Mouse (Mus musculus): Measurements from ENCODE around the gene Syngr2. TPM values are rescaled to one million over a fixed set of nuclear protein-coding genes. Genes with fewer than 3 reads are reported as not detected.
A peak's percentile ranks its signal among the peaks of the same experiment; 100 is the strongest.
"Not testable (repeated sequence)": the region's sequence is repeated elsewhere in the genome, so short reads cannot be mapped to it uniquely, and the experiment has no call there.

The Syngr2 gene
- polyA plus RNA-seq, 1 experiment from 2014 or later, result 13.7 TPM

DNA sequence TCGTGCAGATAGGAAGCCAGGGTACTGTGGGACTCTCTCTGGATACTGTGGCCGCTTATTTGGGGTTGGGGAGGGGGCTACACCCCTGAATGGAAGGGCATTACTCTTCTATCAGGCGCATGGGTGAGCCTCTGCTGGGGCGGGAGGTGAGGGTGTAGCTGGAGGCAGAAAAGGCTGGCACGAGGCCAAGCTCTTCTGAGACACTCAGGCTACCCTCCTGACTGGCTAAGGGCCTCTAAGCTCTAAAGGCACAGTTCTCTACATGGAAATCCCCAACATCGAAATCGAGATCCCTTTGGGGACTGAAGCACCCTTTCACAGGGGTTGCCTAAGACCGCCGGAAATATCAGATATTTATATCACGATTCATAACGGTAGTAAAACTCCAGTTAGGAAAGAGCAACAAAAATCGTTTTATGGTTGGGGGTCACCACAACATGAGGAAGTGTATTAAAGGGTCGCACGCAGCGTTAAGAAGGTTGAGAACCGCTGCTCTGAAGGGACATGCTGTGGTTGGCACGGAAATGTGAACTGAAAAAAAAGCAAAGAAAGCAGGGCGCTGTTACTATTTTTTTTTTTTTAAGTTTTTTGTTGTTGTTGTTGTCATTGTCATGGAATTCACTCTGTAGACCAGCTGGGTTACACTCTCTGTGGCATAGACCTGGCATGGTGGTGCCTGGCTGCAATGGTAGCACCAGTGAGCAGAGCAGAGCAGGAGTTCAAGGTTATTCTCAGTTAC lies 18.9 kb downstream of the Syngr2 start:
- Histone ChIP-seq H3K27me3 (replicated peaks) (no peaks in the 10 kb centered on the region), H3K4me1 (peaks cover 64% of the 10 kb centered on the region), H3K4me3 (replicated peaks) (no peak overlapping the region), H3K4me2 (no peak overlapping the region), H3K27ac (replicated peaks) (peak overlapping the region; percentile 64), H3K9ac (replicated peaks) (no peak overlapping the region), H3K9me3 (replicated peaks) (no peaks in the 10 kb centered on the region), H3K36me3 (no peaks in the 10 kb centered on the region)
- WGBS, result 75% methylated on average over 18 of the region's 18 CpGs
- ATAC-seq (ENCODE audit: low FRiP score), result no peak

DNA sequence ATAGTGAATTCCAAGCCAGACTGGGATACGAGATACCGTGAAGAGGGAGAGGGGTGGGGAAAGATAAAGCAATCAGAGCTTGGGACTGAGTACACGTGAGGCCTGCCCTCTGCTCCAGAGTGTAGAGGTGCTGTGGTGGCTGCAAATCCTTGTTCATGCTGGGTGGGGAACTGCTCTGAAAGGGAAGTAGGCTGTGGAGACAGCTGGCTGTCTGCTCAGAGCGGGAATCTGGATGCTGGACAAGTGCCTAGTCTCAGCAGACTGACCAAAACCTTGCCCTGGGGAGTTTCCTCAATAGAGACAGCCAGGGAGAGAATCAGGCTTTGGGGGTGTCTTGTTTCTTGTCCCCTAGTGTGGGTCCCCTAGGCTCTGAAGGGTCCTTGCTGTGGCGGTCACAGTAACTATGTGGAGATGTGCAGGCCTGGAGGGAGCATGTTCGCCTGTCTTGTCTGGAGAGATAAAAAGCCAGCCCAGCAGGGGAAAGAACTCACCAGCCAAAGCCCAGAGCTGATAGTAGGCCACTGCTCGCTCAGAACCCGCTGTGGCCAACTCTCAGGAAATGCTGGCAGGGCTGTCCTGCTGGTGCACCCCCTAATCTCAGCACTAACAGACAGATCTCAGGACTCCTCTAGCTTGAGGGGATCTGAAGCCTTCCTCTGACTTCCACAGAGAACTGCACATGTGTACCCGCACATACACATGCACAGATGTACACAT lies 19.6 kb downstream of the Syngr2 start:
- H3K36me3 ChIP-seq, result no peaks in the 10 kb centered on the region
- no peak for ATAC-seq (ENCODE audit: low FRiP score)
- no peak overlapping the region for H3K9ac ChIP-seq (replicated peaks)
- peak overlapping the region; percentile 64 for H3K27ac ChIP-seq (replicated peaks)
- H3K4me2 ChIP-seq, result no peak overlapping the region
- H3K4me1 ChIP-seq, result peaks cover 60% of the 10 kb centered on the region
- no peak overlapping the region for H3K4me3 ChIP-seq (replicated peaks)
- WGBS, result 62% methylated on average over 9 of the region's 9 CpGs
- no peaks in the 10 kb centered on the region for H3K9me3 ChIP-seq (replicated peaks)
- no peaks in the 10 kb centered on the region for H3K27me3 ChIP-seq (replicated peaks)

DNA sequence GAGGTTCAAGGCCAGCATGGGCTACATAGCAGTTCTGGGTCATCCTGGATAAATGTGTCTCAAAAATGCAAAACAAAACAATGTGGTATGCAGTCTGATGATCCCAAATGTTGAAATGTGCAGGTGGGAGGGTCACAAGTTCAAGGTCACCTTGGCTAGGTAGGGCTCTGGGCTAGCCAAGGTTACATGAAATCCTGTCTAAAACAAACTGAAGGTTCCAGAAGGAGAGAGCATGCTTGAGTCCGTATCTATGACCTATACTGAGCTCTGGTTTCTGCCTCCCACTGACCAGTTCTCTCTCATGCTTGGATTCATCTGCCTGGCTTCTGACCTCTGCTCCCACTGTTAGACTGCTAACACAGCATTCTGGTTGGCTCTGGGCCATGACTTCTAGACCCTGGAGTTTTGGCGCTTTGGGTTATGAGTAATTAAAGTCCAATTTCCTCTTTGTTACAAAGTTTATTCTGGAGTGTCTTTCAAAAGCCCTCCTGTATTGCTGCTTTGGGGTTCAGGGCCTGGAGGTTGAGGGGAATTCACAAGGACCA lies 20.3 kb downstream of the Syngr2 start:
- Histone ChIP-seq H3K27me3 (replicated peaks) (no peaks in the 10 kb centered on the region), H3K4me1 (peaks cover 54% of the 10 kb centered on the region), H3K9ac (replicated peaks) (no peak overlapping the region), H3K4me3 (replicated peaks) (no peak overlapping the region), H3K36me3 (no peaks in the 10 kb centered on the region), H3K4me2 (no peak overlapping the region), H3K9me3 (replicated peaks) (no peaks in the 10 kb centered on the region), H3K27ac (replicated peaks) (no peak overlapping the region)
- WGBS, result 87% methylated on average over 2 of the region's 2 CpGs
- ATAC-seq (ENCODE audit: low FRiP score), result no peak

DNA sequence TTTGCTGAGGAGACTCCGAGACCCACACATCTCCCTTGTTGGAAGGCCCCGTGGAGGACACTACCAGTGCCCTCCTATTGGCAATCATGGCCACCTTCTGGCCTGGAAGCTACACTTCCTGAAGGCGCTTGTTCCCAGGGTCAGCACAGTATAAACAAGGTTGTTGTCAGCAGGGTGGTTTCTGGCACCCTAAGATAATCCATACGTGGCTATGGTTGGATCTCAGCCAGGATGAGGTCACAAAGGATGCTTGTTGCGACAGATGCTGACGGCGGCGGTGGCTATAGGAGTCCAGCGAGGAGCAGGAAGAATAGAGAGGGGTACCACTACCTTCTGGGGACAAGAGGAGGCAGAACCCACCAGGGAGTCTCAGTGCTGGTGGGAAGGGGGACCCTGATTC lies 20.9 kb downstream of the Syngr2 start:
- no peaks in the 10 kb centered on the region for H3K36me3 ChIP-seq
- no peak overlapping the region for H3K9ac ChIP-seq (replicated peaks)
- no peak overlapping the region for H3K4me3 ChIP-seq (replicated peaks)
- no peak for ATAC-seq (ENCODE audit: low FRiP score)
- H3K9me3 ChIP-seq (replicated peaks), result no peaks in the 10 kb centered on the region
- peaks cover 47% of the 10 kb centered on the region for H3K4me1 ChIP-seq
- no peak overlapping the region for H3K27ac ChIP-seq (replicated peaks)
- no peaks in the 10 kb centered on the region for H3K27me3 ChIP-seq (replicated peaks)
- H3K4me2 ChIP-seq, result no peak overlapping the region
- WGBS, result 68% methylated on average over 9 of the region's 9 CpGs

DNA sequence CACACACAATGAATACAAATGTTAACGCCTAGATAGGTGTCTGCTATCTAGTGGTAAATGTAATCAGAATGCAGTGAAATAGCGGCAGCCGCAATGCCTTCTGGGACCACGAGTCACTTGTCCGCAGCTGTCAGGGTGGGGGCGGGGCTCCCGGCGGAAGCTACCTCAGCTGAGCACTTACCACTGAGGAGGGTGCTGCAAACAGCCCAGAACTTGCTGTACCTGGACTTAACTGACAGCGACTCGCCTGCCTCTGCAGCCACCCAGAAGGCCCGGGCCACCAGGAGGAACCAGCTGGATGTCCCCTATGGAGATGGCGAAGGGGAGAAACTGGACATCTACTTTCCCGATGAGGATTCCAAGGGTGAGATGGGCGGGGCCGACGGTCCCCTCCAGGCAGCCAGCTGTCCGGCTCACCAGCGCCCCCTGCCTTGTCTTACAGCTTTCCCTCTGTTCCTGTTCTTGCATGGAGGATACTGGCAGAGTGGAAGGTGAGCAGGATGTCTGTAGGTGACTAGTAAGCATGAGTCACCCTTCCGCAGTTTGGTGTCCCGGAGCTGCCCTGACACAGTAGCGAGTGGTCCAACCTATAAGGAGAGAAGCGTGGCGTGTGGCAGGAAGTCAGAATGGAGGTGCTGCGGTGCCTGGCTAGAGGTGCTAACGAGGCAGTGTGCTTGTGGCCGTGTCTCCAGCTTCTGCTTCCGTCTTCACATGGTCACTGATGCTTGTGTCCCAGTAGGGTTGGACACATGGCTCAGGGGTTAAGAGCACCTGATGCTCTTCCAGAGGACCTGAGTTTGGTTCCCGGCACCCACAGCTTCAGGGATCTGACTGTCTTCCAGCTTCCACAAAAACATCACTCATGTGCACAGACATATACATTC lies 22.9 kb downstream of the Syngr2 start:
- H3K4me3 ChIP-seq (replicated peaks), result peak overlapping the region; percentile 41
- no peak overlapping the region; the same call in 1 of the 2 replicates for H3K9ac ChIP-seq (replicated peaks)
- 17% methylated on average over 28 of the region's 28 CpGs for WGBS
- H3K4me2 ChIP-seq, result peak overlapping the region; percentile 60
- peak; percentile 81 for ATAC-seq (ENCODE audit: low FRiP score)
- peak overlapping the region; percentile 71 for H3K27ac ChIP-seq (replicated peaks)
- H3K4me1 ChIP-seq, result peaks cover 35% of the 10 kb centered on the region
- H3K36me3 ChIP-seq, result no peaks in the 10 kb centered on the region
- no peaks in the 10 kb centered on the region for H3K27me3 ChIP-seq (replicated peaks)
- no peaks in the 10 kb centered on the region for H3K9me3 ChIP-seq (replicated peaks)

DNA sequence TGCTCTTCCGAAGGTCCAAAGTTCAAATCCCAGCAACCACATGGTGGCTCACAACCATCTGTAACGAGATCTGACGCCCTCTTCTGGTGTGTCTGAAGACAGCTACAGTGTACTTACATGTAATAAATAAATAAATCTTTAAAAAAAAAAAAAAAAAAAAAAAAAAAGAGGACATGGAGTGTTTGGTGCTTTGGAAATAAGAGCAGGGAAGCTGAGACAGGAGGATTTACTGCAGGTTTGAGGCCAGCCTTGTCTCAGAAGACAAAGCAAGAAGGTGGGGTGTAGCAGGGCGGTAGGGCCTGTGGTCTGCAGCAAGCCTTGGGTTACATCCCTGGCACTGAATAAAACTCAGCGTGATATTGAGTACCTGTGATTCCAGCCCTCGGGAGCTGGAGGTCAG lies 24.0 kb downstream of the Syngr2 start:
- 91% methylated on average over 4 of the region's 6 CpGs for WGBS
- ATAC-seq (ENCODE audit: low FRiP score); H3K9me3 ChIP-seq (replicated peaks); H3K36me3 ChIP-seq; H3K9ac ChIP-seq (replicated peaks); H3K4me3 ChIP-seq (replicated peaks); H3K27ac ChIP-seq (replicated peaks); H3K4me2 ChIP-seq; H3K27me3 ChIP-seq (replicated peaks): not testable (repeated sequence)
- H3K4me1 ChIP-seq, result peaks cover 26% of the 10 kb centered on the region

DNA sequence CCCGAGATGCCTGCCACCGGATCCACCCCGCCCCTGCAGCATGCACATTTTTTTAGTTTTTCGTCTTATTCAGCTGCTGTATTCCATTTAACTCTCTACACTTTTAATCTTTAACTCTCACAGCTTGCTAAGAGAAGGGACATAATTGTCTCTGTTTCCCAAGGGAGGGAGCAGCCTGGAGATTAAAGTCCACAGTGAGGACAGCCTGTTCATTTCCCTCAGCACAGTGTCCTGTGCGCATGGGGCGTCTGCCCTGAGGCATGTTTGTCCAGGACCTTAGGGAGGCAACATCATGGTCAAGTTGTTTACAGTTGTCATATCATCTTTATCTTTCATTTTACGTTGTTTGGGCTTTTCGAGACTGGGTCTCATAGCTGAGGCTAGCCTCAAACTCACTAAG lies 24.6 kb downstream of the Syngr2 start:
- Histone ChIP-seq H3K9ac (replicated peaks) (no peak overlapping the region), H3K27me3 (replicated peaks) (no peaks in the 10 kb centered on the region), H3K4me1 (peaks cover 20% of the 10 kb centered on the region), H3K27ac (replicated peaks) (no peak overlapping the region), H3K4me2 (no peak overlapping the region), H3K9me3 (replicated peaks) (no peaks in the 10 kb centered on the region), H3K36me3 (no peaks in the 10 kb centered on the region), H3K4me3 (replicated peaks) (no peak overlapping the region)
- no peak for ATAC-seq (ENCODE audit: low FRiP score)
- 95% methylated on average over 8 of the region's 8 CpGs for WGBS

DNA sequence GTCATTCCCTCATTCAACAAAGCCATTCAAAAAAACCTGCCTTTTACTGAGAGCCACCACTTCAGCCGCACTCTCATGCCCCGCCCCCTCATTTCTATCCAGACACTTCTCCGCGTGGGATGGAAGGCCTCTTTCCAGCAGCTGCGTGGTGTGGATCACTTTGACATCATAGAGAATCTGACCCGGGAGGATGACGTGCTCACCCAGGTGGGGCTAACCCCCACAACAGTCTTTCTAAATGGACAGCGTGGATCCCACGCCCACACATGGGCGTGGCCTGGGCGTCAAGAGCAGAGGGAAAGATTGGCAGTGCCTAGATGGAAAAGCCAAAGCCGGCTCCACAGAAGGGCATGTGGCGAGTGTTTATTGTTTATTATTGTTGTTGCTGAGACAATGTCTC lies 26.8 kb downstream of the Syngr2 start:
- Histone ChIP-seq H3K27ac (replicated peaks) (no peak overlapping the region), H3K36me3 (no peaks in the 10 kb centered on the region), H3K4me2 (peak overlapping the region; percentile 49), H3K4me3 (replicated peaks) (0 out of 2 replicates have a peak overlapping the region, but pooled peaks have one; percentile 9), H3K9me3 (replicated peaks) (no peaks in the 10 kb centered on the region), H3K4me1 (peaks cover 14% of the 10 kb centered on the region), H3K9ac (replicated peaks) (0 out of 2 replicates have a peak overlapping the region, but pooled peaks have one; percentile 3), H3K27me3 (replicated peaks) (no peaks in the 10 kb centered on the region)
- no peak for ATAC-seq (ENCODE audit: low FRiP score)
- 24% methylated on average over 13 of the region's 13 CpGs for WGBS

DNA sequence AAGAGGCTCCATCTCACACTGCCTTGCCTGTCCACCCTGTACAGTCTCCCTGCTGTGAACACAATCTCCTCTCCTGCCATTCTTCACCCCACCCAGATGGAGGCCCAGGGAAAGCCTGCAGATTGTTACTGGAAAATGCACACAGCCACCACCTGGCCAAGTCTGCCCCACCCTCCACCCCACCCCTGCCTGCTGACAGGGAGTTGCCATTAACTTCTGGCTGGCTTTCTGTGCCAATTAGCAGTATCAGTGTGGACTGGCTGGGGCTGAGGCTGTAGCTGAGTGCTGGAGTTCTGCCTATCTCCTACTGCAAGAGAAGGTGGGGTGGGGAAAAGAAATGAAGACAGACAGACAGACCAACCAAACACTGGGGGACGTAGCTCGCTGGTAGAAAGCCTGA lies 29.1 kb downstream of the Syngr2 start:
- H3K27ac ChIP-seq (replicated peaks), result no peak overlapping the region
- no peak overlapping the region for H3K4me2 ChIP-seq
- H3K27me3 ChIP-seq (replicated peaks), result no peaks in the 10 kb centered on the region
- no peak for ATAC-seq (ENCODE audit: low FRiP score)
- H3K4me1 ChIP-seq, result peaks cover 4% of the 10 kb centered on the region; the same call in 1 of the 2 replicates
- H3K36me3 ChIP-seq, result no peaks in the 10 kb centered on the region
- no peaks in the 10 kb centered on the region for H3K9me3 ChIP-seq (replicated peaks)
- H3K9ac ChIP-seq (replicated peaks), result no peak overlapping the region
- H3K4me3 ChIP-seq (replicated peaks), result no peak overlapping the region
- 78% methylated on average over 2 of the region's 2 CpGs for WGBS

DNA sequence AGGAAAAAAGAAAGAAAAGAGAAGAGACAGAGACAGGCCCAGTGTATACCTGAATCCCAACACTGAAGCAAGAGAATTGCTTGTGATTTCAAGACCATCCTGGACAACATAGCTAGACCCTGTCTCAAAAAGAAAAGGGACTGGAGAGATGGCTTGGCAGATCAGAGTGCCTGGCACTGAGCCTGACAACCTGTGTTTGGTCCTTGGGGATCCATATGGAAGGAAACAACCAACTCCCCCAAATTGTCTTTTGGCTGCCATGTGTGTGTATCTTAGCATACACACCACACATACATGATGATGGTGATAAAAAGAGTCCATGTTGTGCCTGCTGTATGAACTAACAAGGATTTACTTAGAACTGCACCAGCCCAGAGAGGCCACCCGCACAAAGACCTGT lies 29.6 kb downstream of the Syngr2 start:
- H3K27ac ChIP-seq (replicated peaks), result no peak overlapping the region
- H3K4me1 ChIP-seq, result peaks cover 4% of the 10 kb centered on the region; the same call in 1 of the 2 replicates
- H3K4me2 ChIP-seq, result no peak overlapping the region
- 83% methylated on average over 1 of the region's 1 CpGs for WGBS
- no peak for ATAC-seq (ENCODE audit: low FRiP score)
- H3K9me3 ChIP-seq (replicated peaks), result no peaks in the 10 kb centered on the region
- no peak overlapping the region for H3K4me3 ChIP-seq (replicated peaks)
- H3K9ac ChIP-seq (replicated peaks), result no peak overlapping the region
- H3K27me3 ChIP-seq (replicated peaks), result no peaks in the 10 kb centered on the region
- no peaks in the 10 kb centered on the region for H3K36me3 ChIP-seq

DNA sequence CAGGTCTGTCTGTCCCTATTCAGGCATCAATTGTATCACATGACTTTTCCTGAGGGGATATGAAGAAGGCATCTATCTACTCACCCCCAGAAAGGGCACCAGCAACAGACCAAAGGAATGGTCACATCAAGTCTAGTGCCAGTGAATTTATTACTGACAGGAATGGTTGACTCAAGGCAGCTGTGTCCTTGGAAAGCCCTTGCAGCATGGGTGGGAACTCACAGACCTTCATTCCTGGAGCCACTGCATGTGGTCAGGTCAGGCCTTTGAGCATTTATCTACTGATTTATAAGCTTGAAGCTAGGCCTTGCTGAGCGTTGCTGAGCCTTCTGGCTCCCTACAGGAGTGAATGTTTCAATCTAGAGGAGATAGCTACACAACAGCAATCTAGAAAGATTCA lies 31.4 kb downstream of the Syngr2 start:
- no peak for ATAC-seq (ENCODE audit: low FRiP score)
- H3K4me3 ChIP-seq (replicated peaks), result no peak overlapping the region
- no peak overlapping the region for H3K4me2 ChIP-seq
- H3K27me3 ChIP-seq (replicated peaks), result no peaks in the 10 kb centered on the region
- H3K9me3 ChIP-seq (replicated peaks), result no peaks in the 10 kb centered on the region
- H3K27ac ChIP-seq (replicated peaks), result no peak overlapping the region
- no peaks in the 10 kb centered on the region for H3K36me3 ChIP-seq
- peaks cover 4% of the 10 kb centered on the region; the same call in 1 of the 2 replicates for H3K4me1 ChIP-seq
- H3K9ac ChIP-seq (replicated peaks), result no peak overlapping the region
- 54% methylated on average over 1 of the region's 1 CpGs for WGBS
